Mouse (Mus musculus) intestine, embryonic 15.5 days (tissue): ENCODE measurements around the gene Ddx39b. TPM values are rescaled to one million over a fixed set of nuclear protein-coding genes. Genes with fewer than 3 reads are reported as not detected.

ENCODE experiments used
- ATAC-seq: fragments of 200-750 bp; cut with Nextera tagmentation; 2 replicates; pipeline ENCODE4 v1.8.0; 2017; ENCODE audit warnings: moderate TSS enrichment, moderate library complexity
- H3K27ac ChIP-seq: fragments of 300-500 bp; sonication (generic); 2 replicates; pipeline ENCODE4 v1.5.1; 2015; ENCODE audit warnings: mild to moderate bottlenecking, inconsistent platforms
- H3K27me3 ChIP-seq: fragments of 300-500 bp; sonication (generic); replicated peaks from 2 replicates; pipeline ENCODE4 v1.6.1; 2015; ENCODE audit warnings: inconsistent platforms
- H3K36me3 ChIP-seq: fragments of 300-500 bp; sonication (generic); 2 replicates; pipeline ENCODE4 v1.6.1; 2015; ENCODE audit warnings: inconsistent platforms
- H3K4me1 ChIP-seq: fragments of 300-500 bp; sonication (generic); replicated peaks from 2 replicates; pipeline ENCODE4 v1.6.1; 2015; ENCODE audit warnings: inconsistent platforms
- H3K4me2 ChIP-seq: fragments of 300-500 bp; sonication (generic); replicated peaks from 2 replicates; pipeline ENCODE4 v1.6.1; 2015; ENCODE audit warnings: mild to moderate bottlenecking, inconsistent platforms
- H3K4me3 ChIP-seq: fragments of 300-500 bp; sonication (generic); replicated peaks from 2 replicates; pipeline ENCODE4 v1.5.1; 2015; ENCODE audit warnings: inconsistent platforms
- H3K9ac ChIP-seq: fragments of 300-500 bp; sonication (generic); 2 replicates; pipeline ENCODE4 v1.6.1; 2015; ENCODE audit warnings: inconsistent platforms
- H3K9me3 ChIP-seq: fragments of 300-500 bp; sonication (generic); 2 replicates; pipeline ENCODE4 v1.6.1; 2016; ENCODE audit warnings: inconsistent platforms
- WGBS: fragments of 180-500 bp; shearing (Covaris S2); methylation state at CpG from one replicate; pipeline ENCODE4 v1.1.7; 2015; 5-methylcytosine and 5-hydroxymethylcytosine counted together
- polyA plus RNA-seq: library from polyadenylated mRNA; unstranded; fragments of >200 nt; fragmentation: Nextera tagmentation; extraction: Ambion mirVana; gene quantifications from 2 replicates; pipeline ENCODE4 v1.2.1, GENCODE M21; 2015

Ddx39b gene
- polyA plus RNA-seq, result 382 and 388 TPM in 2 replicates

DNA sequence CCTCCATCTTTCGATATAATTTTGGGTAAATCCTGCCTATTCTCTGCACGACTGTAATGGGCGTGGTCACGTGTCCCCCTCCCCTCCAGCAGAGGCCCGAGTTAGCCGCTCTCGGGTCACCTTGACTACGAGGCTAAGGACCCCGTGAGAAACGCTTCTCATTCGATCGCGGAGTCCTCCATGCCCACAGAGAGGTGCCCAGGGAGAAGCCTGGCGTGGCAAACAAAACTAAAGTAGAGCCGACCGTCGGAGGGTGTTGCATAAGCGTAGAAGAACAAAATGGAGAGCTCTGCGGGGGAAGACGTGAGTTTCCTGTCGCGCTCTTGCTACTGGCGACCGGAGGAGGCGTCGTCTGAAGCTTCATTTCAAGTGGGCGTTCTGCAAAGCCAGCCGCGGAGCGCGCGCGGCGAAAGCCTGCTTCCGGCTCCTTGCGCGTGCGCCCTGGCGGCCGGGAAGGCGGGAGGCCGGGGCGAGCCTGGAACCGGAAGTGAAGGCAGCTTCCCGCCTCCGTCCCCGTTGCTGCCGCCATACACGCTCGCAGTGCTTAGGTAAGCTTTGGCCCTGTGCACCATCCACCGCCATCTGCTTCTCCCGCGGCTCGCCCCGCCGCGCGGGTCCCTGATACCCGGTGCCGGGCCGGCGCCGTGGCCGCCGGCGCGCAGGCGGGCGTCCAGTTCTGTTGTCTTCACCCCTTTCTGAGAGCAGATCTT, at the start of gene Ddx39b:
Gene Ddx39b, plus strand, starts transcription at position 442 of the 710 bp plus-strand sequence.
- Histone ChIP-seq H3K36me3 (peaks cover 27% of the 10 kb centered on the region), H3K9me3 (no peaks in the 10 kb centered on the region), H3K4me1 (peaks cover 37% of the 10 kb centered on the region), H3K27me3 (no peaks in the 10 kb centered on the region), H3K4me3 (peak within 1 kb of the TSS; percentile 73), H3K9ac (peak within 1 kb of the TSS; percentile 98), H3K27ac (peak within 1 kb of the TSS; percentile 96), H3K4me2 (peak within 1 kb of the TSS; percentile 88)
- peak; percentile 93 for ATAC-seq
- under 1% methylated on average over 69 of the region's 69 CpGs for WGBS

DNA sequence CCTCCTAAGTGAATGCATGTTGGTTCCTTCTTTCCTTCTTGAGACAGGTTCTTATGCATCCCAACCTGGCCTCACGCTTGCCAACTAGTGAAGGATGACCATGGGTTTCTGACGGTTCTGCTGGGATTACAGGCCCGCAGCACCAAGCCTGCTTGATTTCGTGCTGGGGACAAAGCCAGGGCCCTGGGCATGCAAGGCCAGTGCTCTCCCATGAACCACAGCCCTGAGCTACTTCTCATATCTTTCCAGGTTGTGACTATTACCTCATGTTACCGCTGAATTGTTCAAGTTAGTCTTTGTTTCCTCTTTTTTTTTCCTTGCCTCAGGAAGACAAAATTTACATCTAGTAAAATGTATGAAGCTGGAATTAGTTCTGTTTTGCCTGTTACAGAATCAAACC, 48.6 kb upstream of the Ddx39b start:
- H3K9ac ChIP-seq, result no peak overlapping the region
- peaks cover 19% of the 10 kb centered on the region for H3K4me1 ChIP-seq
- no peak for ATAC-seq
- WGBS, result 83% methylated on average over 5 of the region's 5 CpGs
- H3K4me2 ChIP-seq, result no peak overlapping the region
- no peak overlapping the region for H3K27ac ChIP-seq
- no peaks in the 10 kb centered on the region for H3K36me3 ChIP-seq
- H3K4me3 ChIP-seq, result no peak overlapping the region
- H3K27me3 ChIP-seq, result peaks cover 19% of the 10 kb centered on the region
- H3K9me3 ChIP-seq, result no peaks in the 10 kb centered on the region

DNA sequence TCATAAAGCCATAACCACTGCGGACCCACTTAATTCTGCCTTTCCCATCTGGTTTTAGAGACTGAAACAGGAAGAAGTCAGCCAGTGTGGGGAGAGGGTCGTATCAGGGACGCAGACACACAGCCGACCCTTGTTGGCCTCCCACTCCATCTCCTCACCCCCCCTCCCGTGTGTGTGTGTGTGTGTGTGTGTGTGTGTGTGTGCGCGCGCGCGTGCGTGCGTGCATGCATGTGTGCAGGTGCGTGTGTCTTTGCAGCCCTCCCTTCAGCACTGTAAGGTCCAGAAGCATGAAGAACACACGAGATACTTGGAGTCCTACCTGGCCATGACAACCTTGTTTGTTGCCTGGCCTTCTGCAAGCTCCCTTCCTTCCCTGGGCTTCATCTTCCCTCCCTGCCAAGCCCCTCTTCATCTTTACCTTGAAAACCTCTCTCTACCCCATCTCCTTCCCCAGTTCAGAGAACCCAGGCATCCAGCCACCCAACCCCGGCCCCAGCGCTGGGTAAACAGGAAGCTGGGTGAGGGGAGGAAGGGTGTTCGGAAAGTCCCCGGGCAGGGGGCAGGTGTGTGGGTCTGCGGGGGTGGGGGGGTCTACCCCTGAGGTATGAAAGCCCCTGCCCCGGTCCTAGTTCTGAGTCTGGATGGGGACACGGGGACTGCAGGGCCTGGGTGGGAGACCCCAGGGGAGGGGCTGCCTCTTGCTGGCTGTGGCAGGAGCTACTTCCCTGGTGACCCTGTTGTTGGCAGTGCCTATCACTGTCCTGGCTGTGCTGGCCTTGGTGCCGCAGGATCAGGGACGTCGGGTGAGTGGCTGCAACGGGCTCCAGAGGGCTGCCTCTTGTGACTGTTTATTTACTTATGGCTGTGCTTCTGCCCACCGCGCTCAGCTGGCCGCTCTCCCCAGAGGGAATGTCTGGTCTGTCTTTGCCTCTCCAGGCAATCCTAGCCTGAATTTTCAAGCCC, 47.4 kb upstream of the Ddx39b start, which contains the start of gene Ltb:
Gene Ltb, plus strand, starts transcription at position 559 of the 963 bp plus-strand sequence.
- WGBS, result 49% methylated on average over 28 of the region's 28 CpGs

DNA sequence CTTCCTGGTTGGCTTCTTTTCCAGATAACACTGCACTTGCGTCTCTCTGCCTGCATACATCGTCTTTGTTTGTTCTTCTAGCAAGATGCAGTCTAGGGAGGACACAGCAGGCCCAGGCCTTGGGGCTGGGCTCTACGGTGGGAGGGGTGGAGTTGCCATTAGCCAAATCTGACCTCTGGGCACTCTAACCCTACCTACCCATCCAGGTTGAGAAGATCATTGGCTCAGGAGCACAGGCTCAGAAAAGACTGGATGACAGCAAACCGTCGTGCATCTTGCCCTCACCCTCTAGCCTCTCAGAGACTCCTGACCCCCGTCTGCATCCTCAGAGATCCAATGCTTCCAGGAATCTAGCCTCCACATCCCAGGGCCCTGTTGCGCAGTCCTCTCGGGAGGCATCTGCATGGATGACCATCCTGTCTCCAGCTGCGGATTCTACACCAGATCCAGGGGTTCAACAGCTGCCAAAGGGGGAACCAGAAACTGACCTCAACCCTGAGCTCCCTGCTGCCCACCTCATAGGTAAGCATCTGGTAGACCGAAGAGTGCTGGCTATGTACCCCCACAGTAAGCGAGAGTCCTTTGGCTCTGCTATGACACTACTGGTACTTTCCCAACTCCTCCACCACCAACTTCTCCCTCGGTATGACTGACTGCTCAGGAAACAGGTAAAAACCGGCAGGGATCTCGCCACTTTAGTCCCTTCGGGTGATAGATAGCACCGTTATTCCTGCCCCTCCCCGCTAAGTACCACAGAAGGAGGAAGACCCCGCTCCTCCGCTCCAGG, 46.5 kb upstream of the Ddx39b start:
- 40% methylated on average over 19 of the region's 19 CpGs for WGBS
- 0 out of 2 replicates have a peak, but pooled peaks have one; percentile 6 for ATAC-seq
- H3K4me2 ChIP-seq, result peak overlapping the region; percentile 94
- H3K36me3 ChIP-seq, result no peaks in the 10 kb centered on the region
- H3K4me1 ChIP-seq, result peaks cover 19% of the 10 kb centered on the region
- peaks cover 19% of the 10 kb centered on the region for H3K27me3 ChIP-seq
- H3K27ac ChIP-seq, result no peak overlapping the region
- H3K9me3 ChIP-seq, result no peaks in the 10 kb centered on the region
- peak overlapping the region; percentile 45 for H3K4me3 ChIP-seq
- H3K9ac ChIP-seq, result peak overlapping the region; percentile 56

More for the DNA sequence above, 47.4 kb upstream of the Ddx39b start, which contains the start of gene Ltb:
- ATAC-seq, result no peak
- no peak within 1 kb of the TSS for H3K27ac ChIP-seq
- no peaks in the 10 kb centered on the region for H3K9me3 ChIP-seq
- no peaks in the 10 kb centered on the region for H3K36me3 ChIP-seq
- peaks cover 19% of the 10 kb centered on the region for H3K4me1 ChIP-seq
- H3K4me2 ChIP-seq, result peak within 1 kb of the TSS; percentile 94
- peak within 1 kb of the TSS; percentile 56 for H3K9ac ChIP-seq
- H3K27me3 ChIP-seq, result peaks cover 19% of the 10 kb centered on the region
- H3K4me3 ChIP-seq, result peak within 1 kb of the TSS; percentile 45

DNA sequence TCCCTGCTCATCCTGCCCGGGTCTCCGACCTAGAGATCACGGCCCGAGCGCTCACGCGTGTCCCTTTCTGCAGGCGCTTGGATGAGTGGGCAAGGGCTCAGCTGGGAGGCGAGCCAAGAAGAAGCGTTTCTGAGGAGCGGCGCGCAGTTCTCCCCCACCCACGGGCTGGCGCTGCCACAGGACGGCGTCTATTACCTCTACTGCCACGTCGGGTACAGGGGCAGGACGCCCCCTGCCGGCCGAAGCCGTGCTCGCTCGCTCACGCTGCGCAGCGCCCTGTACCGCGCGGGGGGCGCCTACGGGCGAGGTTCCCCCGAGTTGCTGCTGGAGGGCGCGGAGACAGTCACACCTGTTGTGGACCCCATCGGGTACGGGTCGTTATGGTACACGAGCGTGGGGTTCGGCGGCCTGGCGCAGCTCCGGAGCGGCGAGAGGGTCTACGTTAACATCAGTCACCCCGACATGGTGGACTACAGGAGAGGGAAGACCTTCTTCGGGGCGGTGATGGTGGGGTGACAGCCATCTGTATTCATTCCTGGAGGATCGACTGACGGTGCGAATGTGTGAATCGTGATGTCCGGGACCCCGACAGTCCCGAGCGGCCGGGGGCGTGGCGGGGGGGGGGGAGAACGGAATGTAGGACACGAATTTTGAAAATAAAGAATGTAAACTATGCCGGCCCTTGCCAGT, 45.8 kb upstream of the Ddx39b start:
- H3K4me3 ChIP-seq, result peak overlapping the region; percentile 45
- peak; percentile 88 for ATAC-seq

DNA sequence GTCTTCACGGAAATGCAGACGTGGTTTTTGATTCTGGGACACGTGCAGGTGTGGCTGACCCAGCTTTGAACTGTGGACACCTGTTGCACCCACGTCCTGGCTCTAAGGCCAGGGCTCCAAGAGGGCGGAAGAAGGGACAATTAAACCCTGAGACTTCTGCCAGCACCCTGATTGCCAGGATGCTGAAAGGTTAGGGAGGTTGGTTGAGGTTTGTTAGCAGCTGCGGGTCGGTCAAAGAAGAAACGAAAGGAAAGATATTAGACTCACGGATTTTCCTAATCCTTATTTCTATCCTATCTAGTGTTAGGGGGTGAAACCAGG, 45.3 kb upstream of the Ddx39b start:
- Histone ChIP-seq H3K36me3 (no peaks in the 10 kb centered on the region), H3K27me3 (peaks cover 20% of the 10 kb centered on the region), H3K9me3 (no peaks in the 10 kb centered on the region), H3K9ac (no peak overlapping the region), H3K4me2 (peak overlapping the region; percentile 94), H3K4me3 (peak overlapping the region; percentile 45), H3K27ac (no peak overlapping the region), H3K4me1 (peaks cover 19% of the 10 kb centered on the region)
- WGBS, result 35% methylated on average over 9 of the region's 9 CpGs
- peak; percentile 27; the same call in 1 of the 2 replicates for ATAC-seq

More for the DNA sequence above, 45.8 kb upstream of the Ddx39b start:
- H3K9ac ChIP-seq, result peak overlapping the region; percentile 56
- peaks cover 19% of the 10 kb centered on the region for H3K4me1 ChIP-seq
- H3K36me3 ChIP-seq, result no peaks in the 10 kb centered on the region
- under 1% methylated on average over 66 of the region's 66 CpGs for WGBS
- H3K9me3 ChIP-seq, result no peaks in the 10 kb centered on the region
- H3K27me3 ChIP-seq, result peaks cover 19% of the 10 kb centered on the region
- H3K27ac ChIP-seq, result no peak overlapping the region
- H3K4me2 ChIP-seq, result peak overlapping the region; percentile 94

DNA sequence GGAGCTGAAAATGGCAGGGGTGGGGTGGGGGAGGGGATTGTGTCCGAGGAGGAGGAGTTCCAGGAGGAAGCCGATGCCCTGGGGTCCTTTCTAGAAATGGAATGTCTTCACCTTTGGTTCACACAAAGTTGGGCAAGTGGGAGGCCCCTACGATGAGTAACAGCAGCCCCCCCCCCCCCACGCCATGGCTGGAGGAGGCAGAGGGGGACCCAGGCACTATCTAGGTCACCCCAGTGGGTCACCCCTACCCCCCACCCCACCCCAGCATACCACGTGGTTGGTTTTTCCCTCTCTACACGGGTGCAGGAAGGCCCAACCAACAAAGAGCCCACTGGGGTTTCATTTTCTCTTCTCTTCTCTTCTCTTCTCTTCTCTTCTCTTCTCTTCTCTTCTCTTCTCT, 44.4 kb upstream of the Ddx39b start:
- Histone ChIP-seq H3K4me2 (no peak overlapping the region), H3K4me3 (no peak overlapping the region), H3K27me3 (peaks cover 27% of the 10 kb centered on the region), H3K27ac (no peak overlapping the region), H3K9me3 (no peaks in the 10 kb centered on the region), H3K9ac (no peak overlapping the region), H3K4me1 (peaks cover 19% of the 10 kb centered on the region), H3K36me3 (no peaks in the 10 kb centered on the region)
- WGBS, result 45% methylated on average over 6 of the region's 6 CpGs
- ATAC-seq, result no peak

DNA sequence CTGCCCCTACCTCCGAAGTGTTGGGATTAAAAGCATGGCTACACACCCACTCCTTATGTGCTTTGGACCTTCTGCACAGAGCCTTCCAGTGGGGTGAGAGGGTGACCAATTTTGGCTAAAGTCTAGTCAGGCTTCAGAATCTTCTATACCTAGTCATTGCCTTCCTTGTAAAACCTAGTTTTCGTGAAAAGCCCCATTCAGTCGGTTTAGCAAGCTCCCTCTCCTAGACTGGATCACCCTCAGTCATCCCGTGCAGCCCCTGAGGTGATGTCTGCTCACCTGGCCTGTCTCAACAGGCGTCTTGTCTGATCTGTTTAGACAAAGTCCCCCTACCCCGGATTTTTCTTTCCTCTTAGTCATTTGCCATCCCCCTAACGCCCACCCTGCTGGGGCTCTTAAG, 43.5 kb upstream of the Ddx39b start:
- Histone ChIP-seq H3K27ac (no peak overlapping the region), H3K4me2 (no peak overlapping the region), H3K4me1 (peaks cover 19% of the 10 kb centered on the region), H3K9me3 (no peaks in the 10 kb centered on the region), H3K4me3 (no peak overlapping the region), H3K9ac (no peak overlapping the region), H3K27me3 (peaks cover 33% of the 10 kb centered on the region), H3K36me3 (no peaks in the 10 kb centered on the region)
- no peak for ATAC-seq
- WGBS, result 59% methylated on average over 7 of the region's 7 CpGs

DNA sequence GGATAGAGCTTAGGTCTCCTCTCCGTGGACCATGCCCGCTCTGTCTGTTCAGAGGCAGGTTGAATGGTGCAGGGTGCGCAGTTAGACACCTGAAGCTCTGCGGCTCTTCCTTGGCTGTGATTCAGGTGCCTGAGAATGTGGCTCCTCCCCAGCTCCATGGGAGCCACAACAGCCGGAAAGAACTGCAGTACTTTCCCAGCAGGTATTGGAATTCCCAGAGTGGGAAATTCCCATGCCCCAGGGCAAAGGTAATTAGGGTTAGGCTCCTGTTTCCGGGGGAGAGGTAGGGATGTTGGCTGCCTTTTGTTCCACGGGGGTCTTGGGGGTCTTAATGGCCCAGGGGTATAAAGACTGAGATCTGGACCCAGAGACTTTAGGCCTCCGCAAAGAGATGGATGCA, 42.6 kb upstream of the Ddx39b start:
- Histone ChIP-seq H3K36me3 (no peaks in the 10 kb centered on the region), H3K4me2 (no peak overlapping the region), H3K27ac (no peak overlapping the region), H3K27me3 (peaks cover 40% of the 10 kb centered on the region), H3K4me3 (no peak overlapping the region), H3K9me3 (no peaks in the 10 kb centered on the region), H3K4me1 (peaks cover 17% of the 10 kb centered on the region), H3K9ac (no peak overlapping the region)
- no peak for ATAC-seq
- WGBS, result 34% methylated on average over 8 of the region's 8 CpGs

DNA sequence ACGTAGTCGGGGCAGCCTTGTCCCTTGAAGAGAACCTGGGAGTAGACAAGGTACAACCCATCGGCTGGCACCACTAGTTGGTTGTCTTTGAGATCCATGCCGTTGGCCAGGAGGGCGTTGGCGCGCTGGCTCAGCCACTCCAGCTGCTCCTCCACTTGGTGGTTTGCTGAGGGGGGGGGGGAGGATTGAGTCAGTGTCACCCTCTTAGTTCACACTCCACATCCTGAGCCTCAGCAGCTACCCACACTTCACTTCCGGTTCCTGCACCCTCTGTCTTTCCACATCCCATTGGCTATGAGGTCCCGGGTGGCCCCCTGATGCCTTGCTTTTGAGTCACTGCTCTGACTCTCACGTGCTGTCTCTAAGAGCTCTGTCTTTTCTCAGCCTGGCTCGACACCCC, 41.1 kb upstream of the Ddx39b start:
- Histone ChIP-seq H3K27ac (no peak overlapping the region), H3K4me2 (no peak overlapping the region), H3K4me1 (peaks cover 5% of the 10 kb centered on the region), H3K27me3 (peaks cover 40% of the 10 kb centered on the region), H3K4me3 (no peak overlapping the region), H3K36me3 (no peaks in the 10 kb centered on the region), H3K9ac (no peak overlapping the region), H3K9me3 (no peaks in the 10 kb centered on the region)
- no peak for ATAC-seq
- 78% methylated on average over 11 of the region's 11 CpGs for WGBS

DNA sequence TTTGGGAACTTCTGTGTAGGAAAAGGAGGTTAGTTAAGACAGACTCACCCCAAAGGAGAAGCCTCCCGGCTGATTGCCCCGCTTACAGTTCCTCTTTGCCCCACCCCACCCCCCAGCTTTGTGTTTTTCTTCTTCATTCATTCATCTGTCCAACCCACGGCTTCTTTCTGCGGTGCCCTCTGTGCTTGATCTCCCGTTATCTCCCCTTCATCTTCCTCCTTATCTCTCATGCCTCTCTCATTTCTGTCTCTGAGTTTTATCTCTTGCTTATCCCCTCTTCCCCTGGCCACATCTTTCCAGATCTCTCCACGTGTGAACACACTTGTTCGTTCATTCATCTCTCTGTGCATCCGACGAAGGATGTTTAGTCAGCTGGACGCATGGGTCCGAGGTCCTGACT, 40.4 kb upstream of the Ddx39b start:
- Histone ChIP-seq H3K4me1 (no peaks in the 10 kb centered on the region; the same call in 1 of the 2 replicates), H3K4me2 (no peak overlapping the region), H3K9me3 (no peaks in the 10 kb centered on the region), H3K27me3 (peaks cover 33% of the 10 kb centered on the region), H3K9ac (no peak overlapping the region), H3K36me3 (no peaks in the 10 kb centered on the region), H3K4me3 (0 out of 2 replicates have a peak overlapping the region, but pooled peaks have one; percentile 7), H3K27ac (no peak overlapping the region)
- no peak for ATAC-seq
- WGBS, result 66% methylated on average over 11 of the region's 11 CpGs
